Mouse (Mus musculus): ENCODE results near the gene Ppp1r1b. TPM values are rescaled to one million over a fixed set of nuclear protein-coding genes. Genes with fewer than 3 reads are reported as not detected.
A peak's percentile ranks its signal among the peaks of the same experiment; 100 is the strongest.

Ppp1r1b gene
- total RNA-seq, 2 experiments from 2014 or later = 0.20 to 0.29 TPM

DNA sequence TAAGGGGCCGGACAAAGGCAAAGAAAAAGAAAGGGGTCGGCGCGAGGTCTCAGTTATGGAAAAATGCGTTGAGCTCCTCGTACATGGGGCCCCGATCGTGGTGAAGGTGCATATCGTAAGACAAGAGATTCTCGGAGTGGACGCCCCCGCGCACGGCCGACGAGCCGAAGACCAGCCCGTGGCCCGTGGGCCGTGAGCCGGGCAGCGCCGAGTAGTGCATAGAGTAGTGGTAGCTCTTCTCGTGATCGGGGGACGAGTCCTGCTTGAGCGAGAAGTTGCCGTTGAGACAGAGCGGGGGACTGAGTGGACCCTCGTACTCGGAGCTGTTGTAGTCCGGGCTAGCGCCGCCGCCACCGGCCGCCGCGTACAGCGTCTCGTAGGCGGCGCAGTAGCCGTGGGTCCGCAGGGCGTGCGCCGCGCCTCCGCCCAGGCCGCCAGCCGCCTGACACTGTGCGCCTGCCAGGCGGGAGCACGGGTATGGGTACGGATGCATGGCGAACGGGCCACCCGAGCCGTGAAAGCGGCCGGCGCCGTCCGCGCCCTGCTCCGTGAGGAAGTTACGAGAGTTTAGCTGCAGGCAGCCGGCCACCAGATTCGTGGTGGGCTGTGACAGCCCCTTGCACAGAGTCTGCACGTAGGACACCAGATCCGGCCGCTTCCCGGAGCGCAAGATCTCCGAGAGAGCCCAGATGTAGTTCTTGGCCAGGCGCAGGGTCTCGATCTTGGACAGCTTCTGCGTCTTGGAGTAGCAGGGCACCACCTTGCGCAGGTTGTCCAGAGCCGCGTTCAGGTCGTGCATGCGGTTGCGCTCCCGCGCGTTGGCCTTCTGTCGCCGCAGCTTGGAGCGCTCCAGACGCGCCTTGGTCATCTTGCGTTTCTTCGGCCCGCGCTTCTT lies 20.8 kb upstream of the Ppp1r1b start:
- intact Hi-C loops (cut with DNase I; ENCODE audit: low total_unique reads) = no loop called here

DNA sequence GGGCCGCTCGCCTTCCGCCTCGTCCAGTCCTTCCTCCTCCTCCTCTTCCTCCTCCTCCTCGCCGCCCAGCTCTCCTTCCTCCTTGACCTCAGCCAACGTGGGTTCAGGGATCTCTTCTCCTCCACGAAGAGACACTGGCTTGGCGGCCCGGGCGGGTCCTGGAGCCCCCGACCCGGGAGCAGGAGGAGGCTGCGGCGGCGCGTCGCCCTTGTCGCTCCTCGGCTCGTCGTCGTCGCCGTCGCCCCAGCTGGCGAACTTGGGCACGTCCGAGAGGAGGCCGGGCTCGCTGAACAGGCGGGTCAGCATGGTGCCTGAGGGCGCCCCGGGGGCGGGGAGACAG lies 20.2 kb upstream of the Ppp1r1b start:
- DNase-seq = no peak
- intact Hi-C loops (cut with DNase I; ENCODE audit: low total_unique reads) = no loop called here

More for the DNA sequence above, 20.8 kb upstream of the Ppp1r1b start:
- no peak for DNase-seq

DNA sequence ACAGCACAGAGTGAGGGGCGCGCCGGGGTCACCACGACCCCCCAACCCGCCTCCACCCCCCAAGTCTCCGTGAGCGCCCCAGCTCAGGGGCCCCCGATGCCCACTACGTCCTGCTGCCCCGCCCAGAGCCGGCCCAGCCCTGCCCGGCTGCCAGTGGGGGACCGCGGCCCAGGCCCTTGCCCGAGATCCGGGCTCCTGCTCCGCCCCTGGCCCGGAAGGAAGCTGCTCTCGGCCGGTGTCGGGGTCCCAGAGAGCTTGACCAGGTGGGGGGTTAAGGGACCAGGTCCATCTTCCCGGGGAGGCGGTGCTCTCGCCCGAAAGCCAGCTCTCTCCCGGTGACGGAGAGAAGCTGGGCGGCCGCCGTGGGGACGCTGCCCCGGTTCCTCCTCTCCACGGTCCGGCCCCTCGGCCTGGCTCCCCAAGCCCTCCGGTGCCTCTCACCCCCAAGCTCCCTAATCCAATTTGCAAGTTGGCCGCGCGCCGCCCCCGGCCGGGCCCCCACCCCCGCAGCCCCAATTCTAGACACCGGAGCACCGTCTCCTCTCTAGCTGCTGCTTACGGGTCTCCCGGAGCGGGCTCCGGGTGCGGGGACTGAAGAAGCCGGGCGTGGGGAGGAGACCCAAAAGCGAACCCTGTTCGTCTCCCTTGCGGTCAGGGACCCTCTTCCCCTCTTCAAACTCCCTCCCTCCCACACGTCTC lies 19.7 kb upstream of the Ppp1r1b start:
- DNase-seq = no peak
- intact Hi-C loops (cut with DNase I; ENCODE audit: low total_unique reads) = no loop called here

DNA sequence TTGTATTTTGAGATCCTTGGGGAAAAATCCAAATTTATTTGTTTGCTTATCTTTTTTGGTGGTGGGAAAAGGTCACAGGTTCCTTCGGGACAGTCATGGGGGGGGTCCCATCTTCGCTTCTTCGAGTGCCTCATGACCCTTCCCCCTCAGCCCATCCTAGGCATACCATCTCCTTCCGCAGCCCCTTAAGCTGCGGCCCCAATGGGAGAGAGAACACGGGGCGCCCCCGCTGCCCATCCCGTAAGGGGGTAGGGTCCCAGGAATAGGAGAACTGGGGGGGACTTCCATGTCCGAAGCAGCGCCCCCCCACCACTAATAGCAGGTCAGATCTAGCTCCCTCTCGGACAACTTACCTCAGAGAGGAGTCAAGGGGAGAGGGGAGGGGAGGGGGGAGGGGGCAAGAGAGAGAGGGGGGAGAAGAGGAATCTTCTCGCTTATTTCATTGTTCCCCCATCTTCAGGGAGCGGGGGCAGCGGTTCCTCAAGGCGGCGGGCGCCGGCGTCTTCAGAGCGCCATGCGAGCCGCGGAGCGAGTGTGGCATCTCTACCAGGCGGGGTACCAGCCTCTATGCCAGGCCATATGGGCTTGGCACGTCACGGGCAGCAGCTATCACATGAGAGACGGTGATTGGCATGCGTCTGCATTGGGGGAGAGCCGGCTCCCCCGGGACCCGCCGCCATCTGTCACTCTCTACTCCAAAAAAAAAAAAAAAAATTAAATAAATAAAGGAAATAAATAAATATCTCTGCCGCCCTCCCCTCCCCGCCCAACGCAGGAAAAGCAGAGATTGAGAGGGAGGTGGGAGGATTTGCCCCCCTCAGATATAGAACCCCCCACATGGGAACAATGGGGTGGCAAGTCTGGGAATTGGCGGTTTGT lies 18.9 kb upstream of the Ppp1r1b start, which contains the start of gene Neurod2:
Neurod2 (minus strand) TSS at position 568 of the 879 bp plus-strand sequence.
- intact Hi-C loops (cut with DNase I; ENCODE audit: low total_unique reads) = no loop called here
- DNase-seq = no peak

DNA sequence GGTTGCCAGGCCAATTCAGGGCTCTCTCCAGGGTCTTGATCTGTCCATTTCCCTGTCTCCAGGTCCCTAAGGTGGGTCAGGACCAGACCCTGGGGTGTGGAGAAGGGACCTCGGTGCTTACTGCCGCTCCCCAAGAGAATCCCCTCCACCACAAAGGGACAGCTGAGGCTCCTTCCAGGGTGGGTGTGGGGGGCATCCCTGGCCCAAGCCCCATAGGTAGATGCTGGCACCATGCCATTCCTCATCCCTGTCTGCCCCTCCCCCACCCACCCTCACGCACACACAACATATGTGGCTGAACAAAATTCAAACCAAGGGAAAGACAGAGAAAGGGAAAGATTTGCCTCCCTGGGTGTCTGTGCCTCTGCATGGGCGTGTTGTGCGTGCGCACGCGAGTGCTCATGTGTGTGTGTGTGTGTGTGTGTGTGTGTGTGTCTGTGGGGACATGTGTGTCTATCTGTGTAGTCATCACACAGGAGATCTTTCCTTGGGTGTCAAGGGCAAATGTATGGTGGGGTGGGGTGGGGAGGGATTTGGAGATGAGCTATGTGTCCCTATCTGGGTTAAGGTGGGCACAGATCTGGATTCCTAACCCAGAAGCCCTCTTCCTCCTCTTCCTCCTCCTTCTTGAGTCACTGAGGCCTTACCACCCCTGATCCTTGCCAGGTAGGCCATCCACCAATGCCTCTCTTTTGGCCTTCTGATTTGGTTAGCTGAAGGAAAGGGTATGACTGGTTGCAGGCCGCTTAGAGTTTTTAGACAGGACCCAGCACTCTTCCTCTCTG lies 18.1 kb upstream of the Ppp1r1b start:
- intact Hi-C loops (cut with DNase I; ENCODE audit: low total_unique reads) = no loop called here
- DNase-seq = no peak

DNA sequence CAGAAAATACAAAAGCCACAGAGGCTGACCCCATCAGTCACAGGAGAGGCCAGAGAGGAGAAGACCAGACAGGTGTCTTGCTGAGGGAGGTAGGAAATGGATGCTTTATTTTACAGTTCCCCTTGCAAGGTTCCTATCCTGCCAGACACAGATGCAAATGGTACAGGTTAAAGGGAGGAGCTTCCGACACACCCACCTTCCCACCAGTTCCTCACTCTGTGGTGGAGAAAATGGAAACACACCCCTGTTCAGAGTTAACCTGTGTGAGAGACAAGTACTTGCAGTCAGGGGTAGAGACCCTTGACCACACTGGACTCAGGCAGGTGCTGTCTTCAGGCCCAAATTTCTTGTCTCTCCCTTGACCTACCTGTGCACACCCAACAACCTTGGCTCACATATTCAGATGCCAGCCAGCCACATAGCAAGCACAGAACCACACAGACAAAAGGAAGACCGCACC lies 17.4 kb upstream of the Ppp1r1b start:
- DNase-seq = no peak
- intact Hi-C loops (cut with DNase I; ENCODE audit: low total_unique reads) = no loop called here

DNA sequence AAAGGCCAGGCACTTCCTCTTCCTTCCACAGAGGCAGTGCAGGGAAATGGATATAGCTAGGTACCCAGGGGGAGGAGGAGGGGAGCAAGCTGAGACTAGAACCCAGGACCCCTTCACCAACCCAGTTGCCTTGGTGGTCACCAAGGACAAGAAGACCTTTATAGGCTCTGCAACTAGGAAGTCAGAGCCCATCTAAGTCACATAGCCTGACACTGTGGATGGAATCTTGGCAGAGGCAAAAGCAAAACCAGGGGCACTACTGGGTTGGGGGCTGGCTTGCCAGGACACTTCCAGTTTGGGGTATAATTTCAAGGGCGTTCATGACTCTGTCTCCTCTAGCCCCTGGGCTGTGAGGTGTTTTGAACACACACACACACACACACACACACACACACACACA lies 16.8 kb upstream of the Ppp1r1b start:
- intact Hi-C loops (cut with DNase I; ENCODE audit: low total_unique reads) = no loop called here
- DNase-seq = no peak

DNA sequence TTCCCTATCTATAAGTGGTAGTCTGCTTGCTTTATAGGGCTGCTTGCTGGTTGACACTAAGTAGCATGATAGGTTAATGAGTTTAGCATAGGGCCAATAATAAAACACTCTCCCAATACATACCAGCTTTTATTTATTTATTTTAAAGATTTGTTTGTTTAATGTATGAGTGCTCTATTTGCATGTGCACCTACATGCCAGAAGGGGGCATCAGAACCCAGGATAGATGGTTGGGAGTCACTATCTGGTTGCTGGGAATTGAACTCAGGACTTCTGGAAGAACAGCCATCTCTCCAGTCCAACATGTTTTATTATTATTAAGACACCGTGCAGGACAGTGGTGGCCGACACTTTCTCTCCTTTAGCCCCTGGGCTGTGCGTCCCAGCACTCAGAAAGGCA lies 16.0 kb upstream of the Ppp1r1b start:
- no peak for DNase-seq
- intact Hi-C loops (cut with DNase I; ENCODE audit: low total_unique reads) = no loop called here

DNA sequence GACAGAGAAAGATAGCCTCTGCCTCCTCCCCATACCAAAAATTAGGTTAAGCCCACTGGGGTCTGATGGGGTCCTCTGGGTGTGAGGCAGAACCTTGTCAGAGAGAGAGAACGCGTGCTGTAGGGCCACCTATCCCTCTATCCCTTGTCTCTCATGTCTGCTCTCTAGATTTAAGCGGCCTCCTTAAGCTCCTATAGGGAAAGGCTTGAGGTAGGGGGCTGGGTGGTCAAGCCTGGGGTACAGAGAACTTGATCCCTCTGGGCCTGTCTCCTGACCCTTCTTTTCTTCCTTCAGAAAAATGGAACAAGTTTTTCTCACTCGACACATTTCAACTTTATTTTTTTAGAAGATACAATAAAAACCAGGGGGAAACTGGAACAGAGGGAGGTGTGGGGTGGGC lies 15.4 kb upstream of the Ppp1r1b start:
- intact Hi-C loops (cut with DNase I; ENCODE audit: low total_unique reads) = no loop called here

DNA sequence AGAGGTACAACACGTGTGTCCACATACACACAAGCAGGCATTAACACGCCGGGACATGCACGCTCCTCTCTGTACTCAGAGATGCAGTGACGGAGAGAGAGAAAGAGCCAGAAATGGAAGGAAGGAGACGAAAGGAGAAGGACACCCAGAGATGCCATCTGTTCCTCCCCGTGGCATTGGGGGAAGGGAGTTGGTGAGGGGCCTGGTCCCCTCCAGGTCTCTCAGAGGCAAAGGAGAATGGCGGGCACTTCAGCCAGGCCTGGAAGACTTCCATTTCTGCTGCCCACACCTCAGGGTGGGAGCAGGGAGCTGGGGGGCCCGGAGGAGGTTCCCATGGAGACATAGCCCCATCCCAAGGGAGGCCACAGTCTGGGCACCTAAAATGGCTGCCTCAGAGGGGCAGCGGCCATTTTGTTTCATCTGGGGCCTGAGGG lies 14.9 kb upstream of the Ppp1r1b start:
- intact Hi-C loops (cut with DNase I; ENCODE audit: low total_unique reads) = no loop called here
- DNase-seq = no peak

More for the DNA sequence above, 15.4 kb upstream of the Ppp1r1b start:
- DNase-seq = no peak

DNA sequence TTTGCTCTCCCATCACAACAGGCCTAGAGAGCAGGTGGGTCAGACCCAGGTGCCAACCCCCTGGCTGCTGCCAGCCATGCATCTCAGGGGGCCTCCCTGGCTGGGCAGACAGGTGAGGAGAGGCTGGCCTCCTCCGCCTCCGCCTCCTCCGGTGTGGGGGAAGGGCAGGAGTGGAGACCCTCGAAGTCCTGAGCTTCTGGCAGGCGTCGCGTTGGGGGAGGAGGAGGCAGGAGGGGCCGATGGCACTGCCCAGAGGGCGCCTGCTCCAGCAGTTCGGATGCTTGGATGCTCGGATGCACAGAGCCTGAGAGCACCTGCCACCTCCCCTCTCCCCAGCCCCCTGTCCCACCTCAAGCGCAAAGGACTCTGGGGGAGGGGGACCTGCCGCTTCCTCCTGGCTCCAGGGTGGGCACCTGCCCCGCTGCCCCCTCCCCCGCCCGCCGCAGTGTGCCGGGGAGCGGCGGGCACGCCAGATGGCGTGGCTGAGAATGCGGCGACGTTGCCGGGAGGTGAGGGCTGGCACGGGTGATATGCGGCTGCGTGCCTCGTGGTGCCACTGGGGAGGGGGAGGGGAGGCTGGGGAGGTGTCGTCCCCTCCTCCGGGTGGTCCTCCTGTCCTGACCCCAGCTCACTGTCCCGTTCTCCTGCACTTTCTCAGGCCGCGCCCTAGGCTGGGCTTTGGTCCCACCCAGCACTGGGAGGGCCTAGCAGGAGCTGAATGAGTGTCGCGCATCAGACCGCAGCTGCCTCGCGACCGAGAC lies 14.0 kb upstream of the Ppp1r1b start:
- DNase-seq = no peak
- intact Hi-C loops (cut with DNase I; ENCODE audit: low total_unique reads) = no loop called here

DNA sequence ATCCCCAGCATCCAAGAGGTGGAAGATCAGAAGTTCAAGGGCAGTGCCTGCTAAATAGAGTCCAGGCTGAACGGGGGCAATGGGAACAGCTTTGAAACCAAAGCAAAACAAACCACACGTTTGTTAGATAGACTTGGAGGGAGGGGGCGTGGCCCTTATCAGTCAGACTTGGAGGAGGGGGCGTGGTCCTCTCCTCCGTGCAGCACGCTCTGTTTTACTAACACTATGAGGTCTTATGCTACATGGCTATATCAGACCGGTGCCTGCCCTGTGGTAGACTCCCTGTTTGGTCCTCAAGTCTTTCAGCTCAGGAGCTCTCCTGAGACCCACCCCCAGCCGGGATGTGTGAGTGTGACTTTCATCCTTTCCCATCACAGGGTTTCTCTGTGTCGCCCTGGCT lies 13.0 kb upstream of the Ppp1r1b start:
- intact Hi-C loops (cut with DNase I; ENCODE audit: low total_unique reads) = no loop called here
- no peak for DNase-seq

DNA sequence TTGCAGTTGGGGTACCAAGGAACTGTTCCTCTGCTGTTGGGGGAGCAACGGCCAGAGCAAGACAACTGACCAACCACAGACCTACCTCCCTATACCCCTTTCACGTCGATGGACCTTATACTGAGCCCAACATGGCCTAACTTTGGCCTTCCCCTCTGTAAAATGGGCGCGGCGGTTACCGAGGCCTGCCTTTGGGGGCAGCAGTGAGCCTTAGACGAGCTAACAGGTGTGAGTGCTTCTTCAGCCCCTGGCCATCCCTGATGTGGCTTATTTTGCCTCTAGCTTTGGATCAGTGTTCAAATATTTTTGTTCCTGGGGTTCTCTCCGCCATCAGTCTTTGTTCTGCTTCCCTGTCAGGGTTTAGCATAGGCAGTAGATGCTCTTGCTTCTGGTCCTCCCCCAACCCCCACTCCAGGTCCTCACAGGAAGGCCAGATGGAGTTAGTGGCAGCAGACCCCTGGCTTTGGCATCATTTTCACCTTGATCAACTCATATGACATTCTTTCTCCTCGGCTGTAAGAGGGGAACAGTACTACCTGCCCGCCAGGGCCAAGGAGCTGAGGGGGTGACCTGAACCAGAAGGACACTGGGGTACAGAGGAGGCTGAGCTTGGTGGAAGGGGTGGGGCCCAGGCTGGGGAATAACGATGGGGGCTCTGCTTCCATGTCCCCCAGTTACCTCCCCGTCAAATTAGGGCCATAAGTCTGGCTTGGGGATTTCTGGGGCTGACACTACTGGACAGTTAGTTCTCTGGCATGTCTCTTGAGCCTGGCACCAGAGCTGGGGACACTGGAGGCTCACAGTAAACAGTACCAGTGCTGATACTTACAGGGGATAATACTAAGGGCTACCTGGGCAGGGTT lies 11.7 kb upstream of the Ppp1r1b start:
- intact Hi-C loops (cut with DNase I; ENCODE audit: low total_unique reads) = no loop called here
- no peak for DNase-seq

DNA sequence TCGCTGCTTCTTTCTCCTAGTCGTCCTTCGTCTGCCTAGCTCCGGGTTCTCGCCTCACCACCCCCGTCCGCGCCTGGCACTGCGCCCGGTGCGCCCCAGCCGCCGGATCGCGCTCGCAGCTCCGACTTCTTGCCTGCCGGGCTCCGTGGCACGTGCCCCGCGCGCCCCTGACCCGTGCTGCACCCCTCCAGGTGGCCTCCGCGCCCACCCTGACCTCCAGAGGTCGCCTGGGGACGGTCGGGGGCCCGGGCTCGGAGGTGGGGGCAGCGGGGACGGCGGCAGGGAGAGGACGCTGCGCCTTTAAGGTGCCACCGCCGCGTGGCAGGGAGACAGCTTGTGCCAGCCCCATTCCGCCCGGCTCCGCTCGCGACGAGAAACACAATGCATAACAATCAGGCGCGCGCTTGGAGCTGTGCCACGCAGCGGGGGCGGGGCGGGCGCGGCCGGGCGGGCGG lies 9.7 kb upstream of the Ppp1r1b start:
- peak; percentile 41 for DNase-seq
- intact Hi-C loops (cut with DNase I; ENCODE audit: low total_unique reads) = no loop called here

DNA sequence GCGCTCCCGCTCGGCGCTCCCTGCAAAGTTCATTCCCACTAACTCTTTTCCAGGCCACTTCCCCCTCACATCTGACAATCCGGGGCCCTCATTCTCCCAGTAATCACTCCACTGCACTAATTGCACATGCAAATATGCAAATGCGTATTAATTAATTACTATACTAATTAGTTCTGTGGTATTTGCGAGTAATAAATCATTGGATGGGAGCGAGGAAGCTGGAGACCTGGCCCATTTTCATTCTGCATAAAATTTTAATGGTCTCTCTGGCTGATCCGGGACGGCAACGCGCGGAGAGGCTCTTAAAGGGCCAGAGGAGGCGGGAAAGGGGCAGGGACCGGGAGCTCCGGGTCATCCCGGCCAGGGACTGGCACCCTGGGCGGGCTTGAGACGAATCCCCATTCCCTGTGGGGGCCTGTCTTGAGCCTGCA lies 9.1 kb upstream of the Ppp1r1b start:
- intact Hi-C loops (cut with DNase I; ENCODE audit: low total_unique reads) = no loop called here

DNA sequence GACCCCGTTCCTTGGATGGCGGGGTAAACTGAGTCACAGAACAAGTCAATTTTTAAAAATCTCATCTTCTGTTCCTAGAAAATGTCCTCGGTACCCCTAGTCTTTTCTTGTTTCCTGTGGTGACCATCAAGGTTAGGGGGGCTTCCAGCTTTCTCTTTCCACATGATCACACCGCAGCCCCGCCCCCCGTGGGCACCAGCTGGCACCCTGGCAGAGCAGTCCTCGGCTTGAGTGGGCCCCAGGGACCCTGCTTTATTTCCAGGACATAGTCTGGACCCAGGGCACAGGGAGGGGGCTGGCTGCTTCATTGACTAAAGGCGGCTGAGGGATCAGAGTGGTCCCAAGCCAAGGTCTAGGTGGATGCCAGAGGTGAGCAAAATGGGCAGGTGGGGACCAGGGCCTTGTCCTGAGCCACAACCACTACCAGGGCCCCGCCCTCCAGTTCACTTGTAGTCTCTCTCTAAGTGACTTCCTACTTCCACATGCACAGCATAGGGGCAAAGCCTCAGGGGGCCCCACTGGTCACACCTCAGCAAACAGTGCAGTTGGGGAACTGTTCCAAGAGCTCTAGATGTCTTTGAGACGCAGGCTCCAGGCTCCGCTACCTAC lies 8.4 kb upstream of the Ppp1r1b start:
- intact Hi-C loops (cut with DNase I; ENCODE audit: low total_unique reads) = loop anchor here (5.0 kb wide), 2 partner anchors 98 to 118 kb away; partner anchors contain the start of gene Mien1
- DNase-seq = no peak

More for the DNA sequence above, 9.1 kb upstream of the Ppp1r1b start:
- DNase-seq = no peak

DNA sequence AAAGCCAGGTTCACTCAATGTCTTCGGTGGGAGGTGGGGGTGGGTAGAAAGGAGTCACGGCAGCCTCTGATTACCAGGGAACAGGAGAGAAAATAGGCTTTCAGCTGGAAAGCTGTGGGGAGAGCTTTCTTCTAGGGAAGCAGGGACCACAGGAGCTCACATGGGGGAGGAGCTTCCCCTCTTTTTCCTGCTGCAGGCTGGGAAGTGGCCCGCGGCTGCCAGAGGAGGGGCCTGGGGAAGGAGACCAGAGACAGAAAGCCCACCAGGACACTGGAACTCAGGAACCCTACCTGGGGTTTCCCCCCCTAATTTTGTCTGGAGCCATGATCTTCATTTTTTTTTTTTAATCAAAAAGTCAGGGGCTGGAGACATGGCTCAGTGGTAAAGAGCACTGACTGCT lies 7.6 kb upstream of the Ppp1r1b start:
- intact Hi-C loops (cut with DNase I; ENCODE audit: low total_unique reads) = loop anchor here (5.0 kb wide), 2 partner anchors 97 to 117 kb away; partner anchors contain the start of gene Mien1
- DNase-seq = no peak

All from gastrocnemius, postnatal 14 days (tissue).